Mouse (Mus musculus) 416B (cell line): ENCODE measurements around the gene Tsen54.

Experiments
- DNase-seq: peaks from one replicate; pipeline ENCODE4 v3.0.0; 2011; ENCODE audit warnings: low read depth

The Tsen54 gene

DNA sequence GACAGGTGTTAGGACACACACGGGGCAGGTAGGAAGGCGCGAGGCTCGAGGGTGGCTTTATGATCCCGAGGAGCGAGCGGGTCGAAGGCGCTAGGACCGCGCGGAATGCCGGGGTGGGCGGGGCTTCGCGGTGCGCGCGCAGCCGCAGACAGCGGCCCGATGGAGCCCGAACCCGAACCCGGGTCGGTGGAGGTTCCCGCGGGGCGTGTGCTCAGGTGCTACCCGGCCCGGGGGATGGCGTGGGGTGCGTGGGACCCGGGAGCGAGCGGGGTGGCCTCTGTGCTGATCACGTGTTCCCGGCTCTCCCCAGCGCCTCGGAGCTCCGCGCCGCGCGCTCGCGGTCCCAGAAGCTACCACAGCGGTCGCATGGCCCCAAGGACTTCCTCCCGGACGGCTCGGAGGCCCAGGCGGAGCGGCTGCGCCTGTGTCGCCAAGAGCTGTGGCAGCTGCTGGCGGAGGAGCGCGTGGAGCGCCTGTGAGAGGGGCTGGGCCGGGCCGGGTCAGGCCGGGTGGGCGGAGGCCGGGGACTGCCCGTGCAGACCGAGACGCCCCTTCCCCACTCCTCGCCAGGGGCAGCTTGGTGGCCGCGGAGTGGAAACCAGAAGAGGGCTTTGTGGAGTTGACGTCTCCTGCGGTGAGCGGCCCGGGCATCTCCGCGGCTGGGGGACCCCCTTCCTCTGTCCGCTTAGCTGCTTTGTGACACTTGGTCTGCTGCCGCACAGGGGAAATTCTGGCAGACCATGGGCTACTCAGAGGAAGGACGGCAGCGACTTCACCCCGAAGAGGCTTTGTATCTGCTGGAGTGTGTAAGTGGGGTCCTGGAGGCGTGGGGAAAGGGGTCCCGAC is at the start of gene Tsen54:
TSS of gene Tsen54 (plus strand) at position 120 of the 846 bp plus-strand sequence.
- DNase-seq, result peak; percentile 76

DNA sequence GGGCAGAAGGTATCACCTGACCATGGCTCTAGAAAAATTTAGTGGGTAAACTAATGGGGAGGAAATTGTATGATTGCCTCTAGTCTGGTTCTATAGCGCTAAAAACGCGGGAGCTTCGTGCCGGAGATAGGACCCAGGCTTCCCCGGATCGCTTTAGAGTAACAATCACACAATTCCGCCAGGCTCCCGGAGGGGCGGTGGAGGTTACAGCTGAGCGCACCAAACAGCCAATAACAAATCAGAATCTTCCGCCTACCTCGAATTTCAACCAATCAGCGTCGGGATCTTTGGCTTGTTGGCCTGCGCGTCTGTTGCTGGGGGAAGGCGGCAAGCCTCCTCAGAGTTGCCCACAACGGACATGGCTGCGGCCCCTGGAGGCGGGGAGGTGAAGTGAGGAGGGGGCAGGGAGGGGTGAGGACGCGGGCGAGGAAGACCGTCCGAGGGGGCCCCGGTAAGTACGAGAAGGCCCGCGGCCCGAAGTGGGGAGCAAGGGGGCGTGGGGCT is 49.4 kb upstream of the Tsen54 start, which contains the start of gene Tmem94:
TSS of gene Tmem94 (plus strand) at position 331 of the 504 bp plus-strand sequence.
- DNase-seq, result peak; percentile 99

DNA sequence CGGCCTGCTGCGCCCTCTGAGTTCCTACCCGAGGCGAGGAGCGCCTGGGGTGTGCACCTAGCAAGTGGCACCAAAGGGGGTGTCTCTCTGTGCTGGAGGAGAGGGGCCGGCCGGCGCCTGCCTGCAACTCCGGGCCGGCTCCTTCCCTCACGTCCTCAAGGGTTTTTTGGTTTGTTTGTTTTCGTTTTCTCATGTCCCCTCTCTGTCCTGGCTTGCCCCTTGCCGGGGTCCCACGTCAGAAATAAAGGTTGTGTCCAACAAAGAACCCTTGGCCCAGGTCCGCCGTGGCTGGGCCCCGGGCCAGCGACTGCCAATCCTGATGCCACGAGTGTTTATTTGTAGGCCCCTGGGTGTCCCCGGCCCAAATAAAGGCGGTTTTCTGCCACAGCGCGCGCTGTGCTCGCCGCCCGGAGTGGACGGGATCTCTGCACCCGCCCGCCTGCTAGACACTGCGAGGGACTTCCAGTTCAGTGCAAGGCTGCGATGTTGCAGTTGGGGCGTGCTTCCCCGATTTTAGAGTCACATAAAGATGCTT is 48.9 kb upstream of the Tsen54 start:
- peak; percentile 55 for DNase-seq

DNA sequence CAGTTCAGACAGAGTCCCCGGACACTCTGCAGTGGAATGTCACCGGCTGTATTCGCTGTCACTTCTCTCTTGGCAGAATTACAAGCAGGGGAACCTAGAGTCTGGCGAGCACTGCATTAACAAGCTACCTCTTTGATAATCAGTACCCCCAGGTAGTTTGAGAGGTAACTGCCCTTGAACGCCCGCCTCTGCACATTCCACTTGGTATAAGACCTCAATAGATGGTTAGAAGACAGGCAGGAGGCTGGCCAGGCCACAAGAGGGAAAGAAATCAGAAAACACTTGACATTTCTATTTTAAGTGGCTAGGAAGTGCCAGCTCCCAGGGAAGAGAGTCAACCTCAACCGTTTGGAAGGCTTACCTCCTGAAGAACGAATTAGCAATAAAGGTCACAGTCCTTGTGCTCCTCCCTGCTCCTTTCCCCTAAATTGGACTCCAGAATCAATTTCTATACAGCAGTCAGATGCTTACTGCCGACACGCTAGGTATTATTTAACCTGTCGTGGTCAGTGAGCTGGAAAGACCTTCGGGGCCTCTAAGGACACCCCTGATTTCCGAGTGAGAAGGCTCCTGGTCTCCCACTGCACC is 48.1 kb upstream of the Tsen54 start:
- DNase-seq, result no peak

DNA sequence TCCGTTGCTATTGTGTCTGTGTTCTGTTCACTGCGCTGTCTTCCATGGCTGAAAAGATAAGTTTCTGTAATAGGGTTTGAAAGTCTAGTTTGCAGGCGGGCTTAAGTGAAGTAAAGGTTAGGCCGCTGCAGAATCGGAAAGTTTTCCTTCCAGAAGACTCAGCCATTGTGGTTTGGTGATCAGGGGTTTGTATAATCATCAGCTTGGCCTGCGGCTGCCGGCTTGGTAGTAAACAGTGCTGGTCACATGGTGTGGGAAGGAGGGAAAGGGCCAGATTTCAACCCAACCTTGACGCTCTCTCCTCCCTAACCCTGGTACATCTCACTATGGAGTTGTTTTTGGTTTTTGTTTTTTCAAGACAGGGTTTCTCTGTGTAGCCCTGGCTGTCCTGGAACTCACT is 47.5 kb upstream of the Tsen54 start:
- DNase-seq, result no peak

DNA sequence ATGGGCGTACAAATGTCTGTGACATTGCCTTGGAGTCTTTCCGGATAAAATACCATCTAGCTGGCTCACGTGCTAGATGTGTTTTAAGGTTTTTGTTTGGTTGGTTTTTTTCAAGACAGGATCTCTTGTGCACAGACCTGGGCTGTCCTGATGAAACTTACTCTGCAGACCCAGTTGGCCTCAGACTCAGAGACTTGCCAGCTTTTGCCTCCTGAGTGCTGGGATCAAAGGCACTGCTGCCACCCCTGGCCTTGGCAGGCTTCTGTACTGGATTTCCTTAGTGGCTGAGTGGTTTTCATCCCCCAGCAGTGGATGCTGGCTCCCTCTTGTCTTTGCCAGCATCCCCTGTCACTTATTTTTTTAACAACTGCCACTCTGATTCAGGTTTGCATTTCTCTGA is 45.6 kb upstream of the Tsen54 start:
- no peak for DNase-seq

DNA sequence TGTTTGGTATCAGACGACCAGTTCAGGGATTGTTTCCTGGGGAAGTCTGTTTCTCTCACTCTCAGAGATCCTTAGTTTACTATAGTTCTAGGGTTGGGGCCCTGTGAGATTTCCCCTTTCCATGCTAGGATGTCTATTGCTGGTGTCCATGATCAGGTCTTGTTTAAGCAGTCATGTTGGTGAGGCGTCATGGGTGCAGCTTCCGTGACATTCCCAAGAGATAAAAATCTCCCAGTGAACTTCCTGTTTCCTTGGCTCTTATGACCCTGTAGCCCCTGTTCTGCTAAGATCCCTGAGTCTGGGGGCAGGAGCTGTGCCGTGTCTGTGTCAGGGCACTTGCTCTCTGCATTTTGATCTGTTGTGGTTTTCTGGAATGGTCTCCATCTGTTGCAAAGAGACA is 39.9 kb upstream of the Tsen54 start:
- DNase-seq, result no peak

DNA sequence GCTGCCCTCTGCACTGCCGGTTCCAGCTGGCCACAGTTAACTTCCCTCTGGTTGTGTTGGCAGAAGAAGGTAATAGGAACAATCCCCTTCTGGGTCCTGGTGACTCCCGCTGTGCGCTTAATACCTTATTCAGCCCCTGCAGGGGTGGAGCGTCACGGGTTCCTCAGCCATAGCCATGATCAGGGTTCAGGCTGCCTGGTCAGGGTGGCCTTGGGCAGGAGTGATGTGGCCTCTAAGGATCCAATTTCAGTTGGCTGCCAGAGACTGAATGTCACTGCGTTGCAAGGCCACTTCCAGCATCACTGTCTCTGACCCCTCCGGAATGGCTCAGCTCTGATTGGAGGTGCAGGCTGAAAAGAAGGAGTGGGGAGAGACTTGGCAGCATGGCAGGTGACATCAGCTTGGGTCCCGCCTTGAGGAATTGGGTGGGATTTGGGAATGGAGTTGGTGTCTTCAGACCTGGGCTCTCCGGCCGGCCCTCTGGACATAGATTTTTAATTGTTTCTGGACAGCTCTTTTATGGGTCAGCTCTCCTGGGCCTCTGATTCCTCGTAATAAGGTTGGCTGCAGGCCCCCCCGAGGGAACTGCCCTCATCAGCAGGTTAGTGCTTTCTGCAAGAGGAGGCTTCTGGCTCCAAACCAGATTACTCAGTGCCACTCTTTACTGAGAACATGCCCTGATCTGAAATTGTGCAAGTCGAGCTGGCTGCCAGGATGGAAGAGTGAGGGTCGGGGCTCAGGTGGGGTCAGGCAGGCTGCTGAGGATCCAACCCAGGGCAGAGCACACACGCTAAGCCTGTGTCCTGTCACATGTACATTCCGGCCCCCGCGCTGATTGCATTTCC is 38.5 kb upstream of the Tsen54 start:
- no peak for DNase-seq

DNA sequence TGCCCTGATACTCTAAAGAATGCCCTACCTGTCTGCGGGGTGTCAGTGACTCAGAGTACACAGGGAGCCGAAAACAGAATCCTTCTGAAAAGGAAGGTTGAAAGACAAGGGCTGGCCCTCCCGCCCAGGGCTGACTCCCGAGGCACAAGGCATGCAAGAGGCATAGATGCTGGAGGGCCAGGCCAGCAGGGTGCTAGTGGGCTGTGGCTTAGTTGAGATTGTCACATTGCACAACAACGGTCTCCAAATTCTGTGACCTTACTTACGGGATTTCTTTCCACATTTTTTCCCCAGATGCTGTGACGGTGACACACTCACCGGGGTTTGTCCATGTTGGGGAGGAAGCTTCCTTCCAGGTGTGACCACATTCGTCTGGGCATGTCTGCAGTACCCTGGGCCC is 37.6 kb upstream of the Tsen54 start:
- DNase-seq, result no peak

DNA sequence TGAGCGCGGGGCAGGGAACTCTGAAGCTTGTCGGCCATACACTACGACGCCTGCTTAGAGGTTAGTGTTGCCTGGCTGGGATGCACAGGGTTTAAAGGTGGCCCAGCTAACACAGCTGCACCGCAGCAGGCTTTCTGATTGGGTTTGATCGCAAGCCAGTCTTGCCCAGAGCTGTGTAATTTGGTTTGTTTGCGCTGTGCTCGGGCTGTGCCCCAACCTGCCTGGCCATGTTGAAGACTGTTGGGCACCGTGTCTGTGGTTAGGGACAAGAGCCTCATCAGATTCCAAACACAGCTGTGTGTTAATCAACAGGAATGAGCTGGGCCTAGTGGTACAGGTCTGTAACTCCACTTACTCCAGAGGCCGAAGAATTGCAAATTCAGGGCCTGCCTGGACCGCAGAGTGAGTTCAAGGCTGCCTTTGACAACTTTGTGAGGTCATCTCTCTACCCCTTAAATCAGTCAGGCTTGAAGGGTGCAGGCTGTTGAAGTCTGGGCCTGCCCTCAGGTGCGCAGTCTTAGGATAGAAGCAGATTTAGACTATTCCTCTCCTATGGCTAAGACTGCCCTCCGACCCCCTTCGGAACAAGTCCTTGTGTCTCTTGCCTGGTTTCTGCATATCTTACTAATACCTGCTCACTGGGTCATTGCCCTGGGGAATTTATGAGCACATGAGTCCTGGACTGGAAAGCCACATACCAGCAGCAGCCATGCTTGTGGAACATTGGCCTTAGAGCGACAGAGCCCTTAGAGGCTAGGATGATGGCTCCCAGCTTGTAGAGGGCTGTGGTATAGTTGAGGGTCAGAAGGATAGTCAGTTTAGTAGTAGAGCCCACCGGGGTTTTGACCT is 36.8 kb upstream of the Tsen54 start:
- DNase-seq, result no peak

DNA sequence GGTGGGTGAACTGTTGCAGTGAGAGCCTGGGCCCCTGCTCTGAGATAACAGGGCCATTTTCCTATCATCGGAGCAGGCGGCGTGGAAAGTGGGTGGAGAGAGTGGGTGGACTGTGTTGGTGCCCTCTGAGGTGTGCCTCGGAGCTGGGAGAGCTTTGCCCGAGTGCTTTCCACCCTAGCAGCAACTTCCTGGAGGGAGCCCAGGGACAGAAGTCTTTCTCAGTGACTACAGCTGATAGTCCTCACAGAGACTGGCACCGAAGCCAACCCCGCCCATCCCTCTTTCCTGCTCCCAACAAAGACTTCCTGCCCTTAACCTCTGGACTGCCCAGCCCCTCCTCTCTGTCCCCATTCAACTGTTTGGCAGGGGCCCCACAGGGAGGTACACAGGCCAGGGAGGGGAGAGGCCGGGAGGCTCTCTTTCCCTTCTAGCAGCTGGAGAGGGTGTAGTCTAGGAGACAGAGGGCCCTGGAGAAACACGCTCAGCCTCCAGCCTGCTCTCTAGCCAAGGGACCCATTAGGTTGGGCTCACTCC is 35.4 kb upstream of the Tsen54 start:
- DNase-seq, result peak; percentile 85

DNA sequence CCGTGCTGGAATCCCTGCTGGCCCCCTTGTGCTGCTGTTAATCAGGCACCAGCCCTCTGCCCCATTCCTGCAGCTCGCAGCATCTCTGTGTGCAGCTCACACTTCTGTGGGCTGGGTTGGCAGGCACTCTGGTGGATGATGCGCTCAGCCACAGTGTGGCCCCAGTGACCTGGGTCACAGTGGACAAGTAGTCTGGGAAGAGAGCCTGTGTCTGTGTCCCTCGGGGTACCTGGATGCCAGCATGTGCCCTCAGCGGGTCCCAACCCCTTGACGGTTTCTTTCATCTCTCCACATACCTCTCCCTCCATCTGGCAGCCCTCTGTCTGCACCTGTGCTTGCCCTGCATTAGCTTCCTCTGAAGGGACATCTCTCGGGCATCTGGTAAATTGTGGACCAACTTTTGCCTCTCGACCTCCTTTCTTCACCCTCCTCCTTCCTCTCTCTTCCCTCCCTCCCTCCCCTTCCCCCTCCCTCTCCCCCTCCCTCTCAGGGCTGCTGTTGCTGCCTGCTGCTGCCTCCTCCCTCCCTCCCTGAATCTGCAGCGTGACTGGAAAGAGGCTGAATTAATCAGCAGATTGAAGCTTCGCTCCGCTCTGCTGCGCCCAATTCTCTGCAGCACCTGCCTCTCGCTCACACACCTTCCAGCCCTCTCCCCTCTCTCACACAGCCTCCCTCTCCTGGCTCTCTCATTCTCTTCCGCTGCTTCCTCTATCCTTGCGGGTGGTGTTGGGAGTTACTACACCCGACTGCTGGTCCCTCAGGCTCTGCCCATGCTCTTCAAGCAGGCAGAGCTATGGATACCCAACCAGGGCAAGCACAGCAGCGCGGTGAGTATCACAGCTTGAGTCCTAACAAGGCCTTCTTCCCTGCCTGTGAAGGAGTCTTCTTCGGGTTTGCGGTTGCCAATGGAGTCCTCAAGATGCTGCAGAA is 34.1 kb upstream of the Tsen54 start:
- no peak for DNase-seq

DNA sequence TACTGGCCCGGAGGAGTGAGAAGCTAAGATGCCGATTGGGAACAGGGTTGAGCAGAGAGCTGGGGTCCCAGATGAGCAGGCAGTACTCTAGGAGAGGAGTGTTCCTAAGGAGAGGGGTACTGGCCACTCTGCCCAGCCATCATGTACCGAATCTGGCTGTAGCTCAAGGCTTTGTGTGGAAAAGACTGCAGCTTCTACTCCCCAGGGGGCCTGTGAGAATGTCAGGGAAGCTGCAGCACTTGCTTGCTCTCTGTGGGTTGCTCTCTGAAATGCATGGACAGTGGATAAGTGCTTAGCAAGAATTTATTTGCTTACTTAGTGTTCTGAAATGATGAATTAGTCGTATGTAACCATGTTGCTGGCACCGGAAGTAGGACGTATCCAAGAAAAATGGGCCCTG is 28.1 kb upstream of the Tsen54 start:
- DNase-seq, result no peak

DNA sequence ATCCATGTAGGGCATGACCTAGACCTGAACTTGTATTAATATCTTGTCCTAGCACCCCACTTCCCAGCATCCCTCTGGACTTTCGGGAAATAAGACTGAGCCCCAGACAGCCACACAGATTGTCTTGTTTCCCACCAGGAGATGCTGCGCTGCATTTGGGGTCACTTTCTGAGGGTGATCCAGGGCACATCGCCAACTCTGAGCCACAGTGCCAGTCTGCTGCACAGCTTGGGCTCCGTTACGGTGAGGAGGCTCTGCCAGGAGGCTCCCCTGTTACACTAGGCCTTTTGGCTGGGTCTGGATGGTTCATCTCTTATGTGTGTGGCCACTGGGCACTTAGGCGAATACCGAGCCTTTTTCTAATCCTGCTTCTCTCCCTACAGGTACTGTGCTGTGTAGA is 24.7 kb upstream of the Tsen54 start:
- no peak for DNase-seq

DNA sequence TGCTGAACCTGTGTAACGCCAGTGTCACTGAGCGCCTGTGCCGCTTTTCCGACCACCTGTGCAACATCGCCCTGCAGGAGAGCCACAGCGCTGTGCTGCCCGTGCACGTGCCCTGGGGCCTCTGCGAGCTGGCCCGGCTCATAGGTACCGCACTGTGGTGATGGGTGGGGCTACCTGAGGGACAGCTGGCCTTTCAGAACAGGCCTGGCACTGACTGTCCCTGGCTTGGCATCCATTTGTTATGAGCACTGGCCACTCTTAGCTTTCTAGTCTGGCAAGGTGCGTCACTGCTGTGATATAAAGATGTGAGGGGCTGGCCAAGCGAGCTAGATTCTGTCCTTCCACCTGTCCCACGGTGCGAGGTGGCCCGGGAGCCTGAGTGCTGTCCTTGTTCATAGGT is 22.6 kb upstream of the Tsen54 start:
- DNase-seq, result no peak

DNA sequence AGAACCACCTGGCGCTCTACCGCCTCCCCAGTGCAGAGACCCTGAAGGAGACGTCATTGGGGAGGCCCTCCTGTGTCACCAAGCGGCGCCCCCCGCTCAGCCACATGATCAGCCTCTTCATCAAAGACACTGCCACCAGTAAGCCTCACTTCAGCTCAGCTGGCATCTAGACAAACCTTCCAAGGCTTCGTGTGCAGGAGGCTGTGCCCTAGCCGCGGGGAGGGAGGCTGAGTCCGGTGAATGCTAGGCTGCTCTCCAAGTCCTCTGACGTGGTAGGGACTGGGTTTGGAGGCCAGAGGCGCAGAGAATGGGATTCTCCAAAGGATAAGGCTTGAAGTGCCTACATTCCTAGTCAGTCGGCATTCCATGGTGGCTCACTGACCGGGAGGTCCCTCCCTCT is 22.2 kb upstream of the Tsen54 start:
- DNase-seq, result no peak

DNA sequence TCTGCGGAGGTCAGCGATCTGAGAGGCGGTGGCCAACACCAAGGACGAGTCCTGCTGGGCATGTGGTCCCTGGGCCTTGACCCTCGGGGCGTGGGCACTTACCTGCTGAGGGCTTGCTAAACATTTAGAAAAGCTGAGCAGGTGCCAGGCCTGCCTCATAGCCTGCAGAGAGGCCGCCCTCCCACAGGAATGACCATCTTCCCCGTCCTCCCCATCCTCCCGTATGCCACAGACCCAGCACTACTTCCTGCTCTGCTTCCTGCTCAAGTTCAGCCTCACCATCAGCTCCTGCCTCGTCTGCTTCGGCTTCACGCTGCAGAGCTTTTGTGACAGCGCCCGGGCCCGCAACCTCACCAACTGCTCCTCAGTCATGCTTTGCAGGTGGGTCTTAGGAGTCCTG is 17.6 kb upstream of the Tsen54 start:
- DNase-seq, result no peak

DNA sequence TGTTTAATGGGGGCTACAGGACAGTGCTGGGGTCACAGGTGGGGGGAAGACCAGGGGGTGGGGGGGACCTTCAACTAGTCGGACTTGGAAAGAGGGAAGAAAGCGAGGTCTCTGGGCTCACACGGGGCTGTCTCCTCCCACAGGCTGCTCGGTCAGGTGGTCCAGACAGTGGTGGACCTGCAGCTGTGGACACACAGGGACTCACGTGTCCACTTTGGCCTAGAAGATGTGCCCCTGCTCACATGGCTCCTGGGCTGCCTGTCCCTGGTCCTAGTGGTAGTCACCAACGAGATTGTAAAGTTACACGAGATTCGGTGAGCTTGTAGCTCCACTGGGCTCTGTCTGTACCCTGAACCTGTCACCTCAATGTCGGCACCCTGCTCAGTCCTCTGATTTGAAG is 16.9 kb upstream of the Tsen54 start:
- no peak for DNase-seq

DNA sequence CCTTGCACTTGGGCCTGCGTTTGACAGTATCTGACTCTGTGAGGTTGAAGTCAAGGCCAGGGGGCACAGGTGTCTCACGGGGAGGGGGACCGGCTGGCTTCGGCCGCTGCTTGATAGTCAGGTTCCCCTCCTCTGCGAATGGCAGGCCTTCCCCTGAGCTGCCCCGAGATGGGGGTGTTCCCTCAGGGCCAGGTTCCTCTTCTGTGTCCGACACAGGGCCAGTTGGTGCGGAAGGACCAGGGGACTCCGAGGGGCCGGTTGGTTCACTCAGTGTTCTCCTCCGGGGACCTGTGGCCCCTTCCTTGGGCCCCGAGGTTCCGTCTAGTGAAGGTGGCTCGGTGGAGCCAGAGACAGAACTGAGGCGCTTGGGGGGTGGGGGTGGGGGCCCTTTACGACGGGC is 13.5 kb upstream of the Tsen54 start:
- DNase-seq, result no peak
